Mouse (Mus musculus) heart, adult 11 months (tissue): Measurements from ENCODE around the gene Slc35c1.

Experiments used
- DNase-seq: peaks from one replicate; pipeline ENCODE4 v3.0.0; 2022

Slc35c1 gene

DNA sequence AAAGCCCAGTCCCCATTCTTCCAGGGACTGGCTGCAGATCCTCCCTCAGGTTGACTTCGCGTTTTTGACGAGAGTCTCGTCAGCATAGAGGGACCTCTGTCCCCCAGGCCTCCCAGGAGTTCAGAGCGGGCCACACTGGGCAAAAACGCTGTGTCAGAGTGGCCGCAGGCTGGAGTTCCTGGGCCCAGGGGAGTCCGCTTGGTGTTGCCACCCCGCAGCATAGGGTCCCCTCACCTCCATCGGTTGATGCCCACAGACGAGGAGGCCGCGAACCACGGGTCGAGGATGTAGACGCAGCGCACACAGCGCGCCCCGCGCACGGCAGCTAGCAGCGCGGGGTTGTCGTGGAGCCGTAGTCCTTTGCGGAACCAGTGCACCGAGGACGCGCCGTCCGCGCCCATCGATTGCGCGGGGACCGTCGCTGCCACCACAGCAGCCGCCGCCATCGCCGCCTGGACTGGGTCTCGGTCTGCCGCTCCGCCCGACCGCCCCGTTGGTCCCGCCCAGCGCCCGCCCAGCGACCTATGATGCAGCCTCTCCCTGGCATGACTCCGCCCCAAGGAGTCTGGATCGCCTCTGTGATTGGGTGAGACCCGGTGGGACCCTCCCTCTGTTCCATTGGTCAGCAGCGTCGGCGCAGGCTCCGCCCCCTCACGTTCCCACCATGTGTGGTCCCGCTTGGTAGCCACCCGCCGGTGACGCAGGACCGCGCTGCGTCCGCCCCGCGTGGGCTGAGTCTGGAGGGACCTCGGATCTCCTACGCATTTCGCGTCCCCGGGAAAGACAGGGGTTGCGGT lies 26.6 kb downstream of the Slc35c1 start, which contains the start of gene Cry2:
Gene Cry2 (minus strand): TSS at position 466 of the 797 bp plus-strand sequence.
- DNase-seq: peak; percentile 100

DNA sequence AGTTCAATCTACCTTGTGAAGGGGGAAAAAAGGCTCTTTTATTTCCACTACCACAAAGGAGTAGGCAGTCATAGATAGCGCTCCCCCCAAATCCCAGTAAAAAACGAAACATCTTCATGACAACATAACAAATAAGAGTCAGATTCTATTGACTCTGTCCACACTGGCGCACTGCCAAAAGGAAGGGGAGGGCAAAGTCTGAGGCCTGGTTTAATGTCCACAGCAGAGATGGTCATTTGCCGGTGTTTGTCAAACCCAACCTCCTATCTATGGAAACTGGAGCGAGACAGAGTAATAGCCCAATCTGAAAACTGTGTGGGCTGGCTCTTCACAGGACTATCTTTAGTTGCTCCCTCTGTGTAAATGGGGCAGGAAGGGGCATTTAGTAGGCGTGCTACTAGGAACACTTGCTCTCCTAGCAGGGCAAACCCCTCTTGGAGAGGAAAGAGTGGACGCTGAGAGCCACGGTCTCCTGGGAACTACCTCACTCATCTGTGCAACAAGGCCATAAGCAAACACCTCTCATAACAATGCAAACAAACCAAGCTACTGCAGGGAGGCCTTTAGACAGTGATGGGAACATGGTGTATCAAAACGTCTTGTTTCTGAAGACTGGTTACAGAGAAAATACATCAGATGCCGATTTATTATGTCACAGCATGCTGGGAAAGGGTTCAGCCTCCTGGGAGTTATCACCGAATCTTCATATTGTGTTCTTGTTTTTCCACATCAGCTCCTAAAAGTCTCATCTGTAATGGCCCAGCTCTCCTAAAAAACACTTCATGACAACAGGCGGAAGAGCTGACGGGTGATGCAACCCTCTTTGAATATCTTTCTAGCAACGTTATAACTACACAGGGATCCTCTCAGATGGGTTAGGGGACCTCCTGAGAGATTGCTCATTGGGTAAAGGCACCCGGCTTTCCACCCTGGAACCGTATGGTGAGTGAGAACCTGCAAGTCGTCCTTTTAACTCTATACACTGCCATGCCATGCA lies 27.7 kb downstream of the Slc35c1 start:
- peak; percentile 96 for DNase-seq

- DNase-seq: no peak
Measured at GRCm38 (mm10) chr2:92431611-92432179, 28.6 kb downstream of the Slc35c1 start.

DNA sequence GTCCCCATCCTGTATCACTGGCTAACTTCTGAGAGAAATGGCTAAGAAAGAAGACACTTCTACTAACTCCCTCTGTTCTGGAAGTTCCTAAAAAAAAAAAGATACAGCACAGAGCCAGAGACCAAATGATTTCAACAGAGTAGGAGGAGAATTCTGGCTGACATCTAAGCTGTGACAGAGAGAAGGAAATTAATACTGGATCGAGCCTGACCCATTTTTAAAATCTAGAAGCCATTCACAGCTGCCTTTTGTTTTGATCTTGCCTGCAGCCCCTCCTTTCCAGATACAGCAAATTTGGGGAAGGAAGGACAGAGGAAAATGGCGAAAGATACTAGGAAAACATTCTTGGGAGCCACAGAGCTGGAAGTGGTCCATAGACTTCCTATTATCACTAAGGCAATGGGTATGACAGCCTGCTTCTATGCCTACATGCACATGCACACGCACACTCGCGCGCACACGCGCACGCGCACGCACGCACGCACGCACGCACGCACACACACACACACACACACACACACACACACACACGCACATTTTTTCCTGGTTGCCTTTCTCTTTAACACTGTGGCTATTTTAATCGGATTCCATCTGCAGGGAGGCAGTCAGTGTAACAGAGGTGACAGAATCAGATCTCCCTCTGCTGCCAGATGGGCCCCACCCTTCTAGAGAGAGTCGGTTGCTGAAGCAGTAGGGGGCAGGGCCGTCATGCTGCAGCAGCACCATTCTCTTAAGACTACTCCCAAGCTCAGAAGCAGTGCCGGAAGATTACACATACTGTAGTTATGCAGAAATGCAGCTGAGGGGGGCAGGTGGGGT lies 29.4 kb downstream of the Slc35c1 start:
- peak; percentile 98 for DNase-seq

DNA sequence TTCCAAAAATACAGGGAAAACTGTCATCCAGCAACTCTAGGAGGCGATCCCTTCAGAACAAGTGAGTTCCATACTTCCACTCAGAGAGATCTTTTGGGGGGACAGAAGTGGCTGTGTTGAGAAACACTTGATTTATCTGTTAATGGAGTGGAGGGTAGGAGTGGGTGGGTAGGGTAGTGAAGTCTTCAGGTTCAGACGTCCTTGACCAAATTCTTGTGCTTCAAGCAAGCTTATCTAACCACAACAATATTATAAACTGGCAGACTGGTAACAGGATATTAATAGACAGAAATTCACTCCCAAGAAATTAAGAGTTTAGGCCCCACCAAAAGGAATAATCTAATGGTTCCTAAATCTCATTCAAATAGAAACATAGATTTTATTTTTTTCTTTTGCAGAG lies 30.2 kb downstream of the Slc35c1 start:
- no peak for DNase-seq

GRCm38 (mm10) chr2:92427882-92428281 lies 32.5 kb downstream of the Slc35c1 start:
- peak; percentile 99 for DNase-seq

- peak; percentile 98 for DNase-seq
Measured at GRCm38 (mm10) chr2:92426426-92426825, 33.9 kb downstream of the Slc35c1 start.

- DNase-seq: no peak
Measured at GRCm38 (mm10) chr2:92425366-92425765, 35.0 kb downstream of the Slc35c1 start.

GRCm38 (mm10) chr2:92424462-92425308 lies 35.7 kb downstream of the Slc35c1 start:
- DNase-seq: peak; percentile 99

GRCm38 (mm10) chr2:92423702-92424461 lies 36.5 kb downstream of the Slc35c1 start:
- peak; percentile 100 for DNase-seq

DNA sequence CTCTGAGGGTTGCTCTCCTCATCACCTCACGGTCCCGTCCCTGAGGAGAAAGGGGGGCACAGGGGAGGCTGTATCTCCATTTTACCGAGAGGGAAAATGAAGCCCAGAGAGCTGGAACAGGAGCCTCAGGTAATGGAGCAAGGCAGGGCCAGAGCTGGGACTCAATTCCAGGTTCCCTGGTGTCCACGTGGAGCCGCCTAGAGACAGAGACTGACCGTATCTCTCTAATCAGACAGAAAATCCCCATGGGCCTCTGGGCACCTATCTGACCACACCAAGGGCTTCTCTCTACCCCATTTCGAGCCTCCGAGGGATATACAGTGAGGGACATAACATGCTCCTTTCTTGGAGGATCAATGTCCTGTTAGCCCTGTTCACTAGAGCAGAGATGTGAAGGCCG lies 37.2 kb downstream of the Slc35c1 start:
- peak; percentile 93 for DNase-seq

DNA sequence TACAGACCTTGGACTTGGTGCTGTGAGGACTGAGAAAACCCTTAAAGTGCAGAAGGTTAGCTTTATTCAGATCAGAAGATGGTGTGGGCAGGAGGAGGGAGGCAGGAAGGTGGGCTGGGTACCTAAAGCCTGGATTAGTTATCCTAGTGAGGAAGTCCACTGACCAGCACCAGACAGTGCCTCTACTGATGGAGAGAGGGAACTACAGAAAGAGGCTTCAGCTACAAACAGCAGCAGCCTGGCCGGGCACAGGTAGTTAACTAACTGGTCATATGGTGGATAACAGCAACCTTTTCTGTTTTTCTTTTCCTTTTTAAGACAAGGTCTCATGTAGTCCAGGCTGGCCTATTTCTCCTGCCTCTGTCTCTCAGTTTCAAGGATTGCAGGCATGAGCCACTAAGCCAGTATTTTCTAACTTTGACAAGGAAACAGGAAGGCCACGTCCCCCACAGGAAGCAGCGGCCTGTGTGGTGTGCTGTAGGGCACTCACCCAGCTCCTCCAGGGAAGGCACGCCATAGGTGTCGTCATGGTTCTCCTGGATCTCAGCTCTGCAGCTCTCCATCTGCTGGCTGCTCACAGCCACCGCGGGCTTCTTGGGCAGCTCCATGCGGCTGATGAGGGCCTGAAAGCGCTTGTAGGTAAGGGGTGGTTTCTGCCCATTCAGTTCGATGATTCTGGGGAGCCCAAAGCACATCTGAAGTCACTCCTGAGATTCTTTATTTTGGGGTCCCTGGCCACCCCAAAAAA lies 37.8 kb downstream of the Slc35c1 start:
- peak; percentile 93 for DNase-seq

DNA sequence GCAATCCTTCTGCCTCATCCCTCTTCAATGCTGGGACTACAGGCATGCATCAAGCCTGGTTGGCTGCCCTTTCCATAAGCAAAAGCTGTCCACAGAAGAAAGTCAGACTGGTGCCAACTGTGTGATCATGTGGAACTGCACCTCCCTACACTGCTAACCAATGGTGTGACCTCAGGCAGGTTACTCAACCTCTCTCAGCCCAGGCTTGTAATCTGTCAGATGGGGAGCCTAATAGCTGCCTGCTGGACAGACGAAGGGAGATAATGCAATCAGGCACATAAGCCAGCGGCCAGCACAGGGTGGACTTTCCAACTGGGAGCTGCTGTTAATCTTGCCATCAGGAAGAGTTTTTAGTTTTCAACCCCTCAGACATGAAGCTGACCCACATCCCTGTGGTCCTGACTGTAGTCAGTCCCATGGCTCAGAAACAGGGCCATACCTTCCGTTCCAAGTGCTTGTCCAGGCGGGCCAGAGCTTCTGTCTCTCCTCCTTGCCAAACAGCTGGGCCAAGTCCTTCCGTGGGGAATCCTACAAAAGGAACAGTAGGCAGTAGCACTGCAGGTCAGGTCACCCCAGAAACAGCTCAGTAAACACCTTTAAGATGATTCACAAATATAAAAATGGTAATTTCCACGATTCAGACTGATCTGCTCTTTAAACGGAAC lies 38.5 kb downstream of the Slc35c1 start:
- DNase-seq: peak; percentile 94

DNA sequence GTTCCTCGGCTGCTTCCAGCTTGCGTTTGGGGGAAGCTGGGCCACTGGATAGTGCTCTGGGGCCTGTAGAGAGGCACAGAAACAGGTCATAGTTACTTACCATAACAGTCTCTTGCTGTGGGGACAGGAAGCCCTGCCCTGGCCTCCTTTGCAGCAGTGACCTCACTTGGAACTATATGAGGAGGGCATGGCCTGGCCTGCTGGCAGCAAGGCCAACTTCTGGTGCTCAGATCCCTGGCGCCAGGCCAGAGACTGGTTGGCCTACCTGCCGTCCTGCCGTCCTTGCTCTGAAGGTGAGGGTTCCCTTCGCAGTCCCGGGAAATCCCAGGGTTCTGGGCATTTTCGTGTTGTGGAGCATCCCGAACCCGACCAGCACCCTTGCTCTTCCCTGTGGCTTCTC lies 48.6 kb downstream of the Slc35c1 start:
- no peak for DNase-seq

DNA sequence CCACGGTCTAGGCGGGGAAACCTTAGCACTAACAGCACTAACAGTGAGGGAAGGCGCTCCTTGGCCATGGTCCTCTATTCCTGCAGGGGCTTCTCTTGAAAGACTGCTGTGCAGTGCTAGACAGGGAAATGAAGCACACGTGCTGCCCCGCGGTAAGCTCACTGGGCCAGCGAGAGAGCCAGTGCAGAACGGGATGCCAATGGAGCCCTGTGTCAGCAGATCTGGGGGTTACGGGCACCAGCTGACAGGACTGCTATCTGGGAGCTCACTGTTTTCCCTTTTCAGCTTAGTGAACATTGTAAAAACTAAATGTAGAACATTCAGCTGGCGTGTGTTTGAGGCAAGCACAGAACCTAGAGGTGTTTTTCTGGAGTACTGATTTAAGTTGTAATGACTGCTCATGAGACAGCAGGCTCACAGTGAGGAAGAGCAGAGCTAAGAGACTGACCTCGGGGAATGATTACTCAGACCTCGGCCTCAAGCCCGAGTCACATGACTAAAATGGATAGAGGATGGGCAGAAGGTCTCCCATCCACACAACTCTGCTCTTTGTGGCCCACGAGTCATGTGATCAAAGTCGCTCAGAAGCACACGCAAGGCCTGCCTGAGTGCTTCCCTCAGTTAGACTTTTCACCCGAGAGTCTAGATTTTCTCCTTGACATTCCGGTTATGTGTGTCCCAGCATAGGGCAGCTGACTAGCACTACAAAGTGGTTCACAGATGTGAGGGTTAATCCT lies 51.9 kb downstream of the Slc35c1 start:
- DNase-seq: no peak

- no peak for DNase-seq
Measured at GRCm38 (mm10) chr2:92405687-92406086, 54.7 kb downstream of the Slc35c1 start.

GRCm38 (mm10) chr2:92404737-92405136 lies 55.6 kb downstream of the Slc35c1 start:
- no peak for DNase-seq

DNA sequence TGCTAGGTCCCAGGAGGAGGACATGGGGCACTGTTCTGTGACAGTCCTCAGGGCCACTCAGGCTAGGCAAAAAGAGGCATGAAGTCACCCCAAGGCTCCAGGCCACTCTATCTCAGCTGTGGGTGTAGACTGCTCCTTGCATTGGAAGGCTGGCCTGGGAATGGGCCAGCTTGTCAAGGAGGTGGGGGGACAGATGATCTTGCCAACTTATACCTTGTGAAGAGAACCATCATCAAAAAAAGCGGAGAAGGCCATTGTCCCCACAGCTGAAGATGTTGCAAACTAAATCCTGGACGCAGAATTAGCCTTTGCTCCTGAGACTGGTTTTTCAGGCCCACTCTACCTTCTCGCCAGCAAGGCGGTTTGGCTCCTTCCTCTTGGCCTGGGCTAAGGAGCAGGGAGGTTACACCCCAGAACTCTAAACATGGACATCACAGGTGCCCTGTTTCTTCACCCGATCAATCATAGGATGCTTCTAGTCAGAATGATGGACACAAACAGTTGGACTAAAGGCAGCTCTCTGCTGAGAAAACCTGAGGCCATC lies 56.5 kb downstream of the Slc35c1 start:
- DNase-seq: no peak
